Mouse (Mus musculus) limb, embryonic 11.5 days (tissue): ENCODE data around the gene Sqstm1. TPM values are rescaled to one million over a fixed set of nuclear protein-coding genes. Genes with fewer than 3 reads are reported as not detected.

Experiments used
- ATAC-seq: fragments of 200-750 bp; cut with Nextera tagmentation; 2 replicates; pipeline ENCODE4 v1.8.0; 2017; ENCODE audit warnings: low read depth; ENCODE audit not compliant: insufficient number of reproducible peaks, low FRiP score, low TSS enrichment
- DNase-seq: peaks from one replicate; pipeline ENCODE4 v3.0.0-alpha.2; 2015; ENCODE audit warnings: low spot score
- H3K27ac ChIP-seq: fragments of 300-500 bp; sonication (generic); replicated peaks from 2 replicates; pipeline ENCODE4 v1.5.1; 2014; ENCODE audit warnings: low read depth, mild to moderate bottlenecking, low read length
- H3K27me3 ChIP-seq: fragments of 300-500 bp; sonication (generic); 2 replicates; pipeline ENCODE4 v1.6.1; 2014; ENCODE audit warnings: mild to moderate bottlenecking, low read length, mixed read lengths; ENCODE audit not compliant: control insufficient read depth, insufficient read depth
- H3K36me3 ChIP-seq: fragments of 300-500 bp; sonication (generic); 2 replicates; pipeline ENCODE4 v1.6.1; 2014; ENCODE audit warnings: mild to moderate bottlenecking, low read length, moderate library complexity, mixed read lengths; ENCODE audit not compliant: control insufficient read depth, insufficient read depth
- H3K4me1 ChIP-seq: fragments of 300-500 bp; sonication (generic); 2 replicates; pipeline ENCODE4 v1.6.1; 2014; ENCODE audit warnings: low read length, mixed read lengths; ENCODE audit not compliant: control insufficient read depth, insufficient read depth
- H3K4me2 ChIP-seq: fragments of 300-500 bp; sonication (generic); 2 replicates; pipeline ENCODE4 v1.6.1; 2014; ENCODE audit warnings: low read depth, mild to moderate bottlenecking, moderate library complexity; ENCODE audit not compliant: severe bottlenecking
- H3K4me3 ChIP-seq: fragments of 300-500 bp; sonication (generic); 2 replicates; pipeline ENCODE4 v1.5.1; 2014; ENCODE audit warnings: low read depth, low read length
- H3K9ac ChIP-seq: fragments of 300-500 bp; sonication (generic); 2 replicates; pipeline ENCODE4 v1.6.1; 2014; ENCODE audit warnings: mild to moderate bottlenecking, low read length
- H3K9me3 ChIP-seq: fragments of 300-500 bp; sonication (generic); 2 replicates; pipeline ENCODE4 v1.6.1; 2016; ENCODE audit warnings: low read length; ENCODE audit not compliant: control insufficient read depth
- WGBS: fragments of 180-500 bp; shearing (Covaris S2); extraction: QIAGEN DNeasy Blood & Tissue Kit; methylation state at CpG from one replicate; pipeline ENCODE4 v1.1.7; 2014; 5-methylcytosine and 5-hydroxymethylcytosine counted together
- polyA plus RNA-seq: library from polyadenylated mRNA; unstranded; fragments of >200 nt; fragmentation: Nextera tagmentation; extraction: Ambion mirVana; gene quantifications from 2 replicates; pipeline ENCODE4 v1.2.1, GENCODE M21; 2014

Sqstm1 gene
- polyA plus RNA-seq, 1 experiment from 2014 or later = 133 TPM

DNA sequence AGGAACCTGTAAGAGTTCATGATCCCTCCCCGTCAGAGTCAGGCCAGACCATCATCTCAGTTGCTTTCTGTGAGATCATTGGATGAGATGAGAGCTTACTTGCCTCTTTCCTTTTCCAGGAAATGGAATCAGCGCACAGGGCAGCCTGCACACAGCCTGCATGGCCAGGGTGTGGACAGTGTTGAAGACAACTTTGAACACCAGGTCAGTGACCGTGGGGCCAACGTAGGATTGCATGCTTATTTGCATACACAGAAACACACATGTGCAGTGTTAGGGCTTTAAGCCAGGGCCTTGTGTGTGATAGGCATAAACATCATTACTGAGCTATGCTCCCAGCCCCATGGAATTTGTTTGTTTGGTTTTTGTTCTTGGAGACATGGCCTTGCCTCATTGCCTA lies 13.1 kb downstream of the Sqstm1 start:
- no peak for ATAC-seq
- Histone ChIP-seq H3K27me3 (no peaks in the 10 kb centered on the region), H3K9ac (no peak overlapping the region), H3K4me2 (no peak overlapping the region), H3K4me1 (no peaks in the 10 kb centered on the region), H3K27ac (no peak overlapping the region), H3K36me3 (peaks cover 35% of the 10 kb centered on the region), H3K4me3 (no peak overlapping the region), H3K9me3 (no peaks in the 10 kb centered on the region)
- no peak for DNase-seq
- 87% methylated on average over 4 of the region's 4 CpGs for WGBS

DNA sequence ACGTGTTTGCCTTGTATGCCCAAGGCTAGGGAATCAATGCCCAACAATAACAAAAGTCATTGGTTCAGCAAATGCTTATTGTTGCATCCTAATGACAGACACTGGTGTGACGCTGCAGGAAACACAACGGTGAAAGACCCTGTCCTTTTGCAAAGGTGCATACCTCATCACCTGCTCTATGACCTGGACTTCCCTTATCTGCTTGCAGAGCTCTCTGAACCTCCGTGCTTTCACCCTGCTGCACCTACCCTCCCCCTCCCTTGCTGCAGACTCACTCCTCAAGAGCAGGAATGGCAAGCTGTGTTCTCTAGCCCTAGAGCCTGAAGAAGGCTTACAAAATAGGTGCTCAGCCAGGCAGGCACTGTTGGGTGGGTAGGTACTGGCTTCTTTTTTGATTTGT lies 15.8 kb downstream of the Sqstm1 start:
- Histone ChIP-seq H3K9ac (no peak overlapping the region), H3K9me3 (no peaks in the 10 kb centered on the region), H3K4me2 (no peak overlapping the region), H3K4me3 (no peak overlapping the region), H3K36me3 (peaks cover 10% of the 10 kb centered on the region), H3K27me3 (no peaks in the 10 kb centered on the region), H3K4me1 (no peaks in the 10 kb centered on the region), H3K27ac (no peak overlapping the region)
- no peak for DNase-seq
- WGBS = 80% methylated on average over 4 of the region's 4 CpGs
- ATAC-seq = no peak

GRCm38 (mm10) chr11:50194070-50194469 lies 16.6 kb downstream of the Sqstm1 start:
- H3K27me3 ChIP-seq = no peaks in the 10 kb centered on the region
- H3K4me3 ChIP-seq = no peak overlapping the region
- no peak overlapping the region for H3K4me2 ChIP-seq
- no peak overlapping the region for H3K27ac ChIP-seq
- WGBS = 77% methylated on average over 7 of the region's 7 CpGs
- no peaks in the 10 kb centered on the region for H3K9me3 ChIP-seq
- no peak overlapping the region for H3K9ac ChIP-seq
- ATAC-seq (no peak), DNase-seq (no peak)
- H3K4me1 ChIP-seq = no peaks in the 10 kb centered on the region
- H3K36me3 ChIP-seq = peaks cover 4% of the 10 kb centered on the region

- no peak for DNase-seq
- H3K36me3 ChIP-seq = peaks cover 4% of the 10 kb centered on the region
- 88% methylated on average over 3 of the region's 3 CpGs for WGBS
Observed at GRCm38 (mm10) chr11:50192278-50192677, 18.3 kb downstream of the Sqstm1 start.

DNA sequence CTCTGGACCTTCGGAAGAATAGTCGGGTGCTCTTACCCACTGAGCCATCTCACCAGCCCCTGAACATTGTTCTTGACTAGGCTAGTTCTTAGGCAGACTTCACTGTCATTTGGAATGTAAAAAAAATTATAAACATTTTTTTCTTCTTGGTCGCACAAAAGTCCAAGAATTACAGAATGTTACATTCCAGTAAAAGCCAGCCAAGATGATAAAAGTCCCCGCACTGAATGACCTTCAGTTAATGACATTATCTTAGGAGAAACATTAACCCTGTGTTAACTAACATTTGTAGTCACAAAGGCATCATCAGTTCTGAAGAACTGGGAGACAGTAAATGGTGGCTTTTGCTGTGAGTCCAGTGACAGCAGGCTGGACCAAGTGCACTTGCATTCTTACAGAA lies 20.3 kb downstream of the Sqstm1 start:
- no peaks in the 10 kb centered on the region for H3K9me3 ChIP-seq
- no peak overlapping the region for H3K4me2 ChIP-seq
- ATAC-seq (no peak), DNase-seq (no peak)
- no peak overlapping the region for H3K9ac ChIP-seq
- no peaks in the 10 kb centered on the region for H3K27me3 ChIP-seq
- no peaks in the 10 kb centered on the region for H3K4me1 ChIP-seq
- H3K36me3 ChIP-seq = no peaks in the 10 kb centered on the region
- H3K4me3 ChIP-seq = no peak overlapping the region
- 93% methylated on average over 4 of the region's 4 CpGs for WGBS
- H3K27ac ChIP-seq = no peak overlapping the region

More at GRCm38 (mm10) chr11:50192278-50192677, 18.3 kb downstream of the Sqstm1 start:
- Histone ChIP-seq H3K4me2 (no peak overlapping the region), H3K9ac (no peak overlapping the region), H3K27ac (no peak overlapping the region), H3K4me3 (no peak overlapping the region), H3K27me3 (no peaks in the 10 kb centered on the region), H3K4me1 (no peaks in the 10 kb centered on the region), H3K9me3 (no peaks in the 10 kb centered on the region)
- no peak for ATAC-seq

DNA sequence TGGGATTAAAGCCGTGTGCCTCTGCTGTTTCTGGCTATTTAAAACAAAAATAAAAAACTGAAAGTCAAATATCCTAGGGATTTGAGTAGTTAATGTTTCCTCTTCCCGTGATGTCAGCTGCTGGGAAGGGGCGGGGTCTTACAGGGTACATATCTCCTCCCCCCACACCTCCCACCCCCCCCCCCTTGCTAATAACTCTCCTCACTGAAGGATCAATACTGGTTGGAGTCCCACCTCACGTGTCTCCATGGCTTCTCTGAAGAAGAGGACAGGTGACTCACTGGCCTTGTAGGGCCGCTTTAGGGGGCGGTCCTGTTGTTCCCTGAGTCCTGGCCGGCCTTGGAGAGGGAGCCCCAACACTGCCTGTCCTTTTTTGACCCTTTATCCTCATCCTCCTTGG lies 21.9 kb downstream of the Sqstm1 start:
- Histone ChIP-seq H3K4me2 (no peak overlapping the region), H3K36me3 (no peaks in the 10 kb centered on the region), H3K27ac (no peak overlapping the region), H3K4me3 (no peak overlapping the region), H3K9me3 (no peaks in the 10 kb centered on the region), H3K27me3 (no peaks in the 10 kb centered on the region), H3K9ac (no peak overlapping the region), H3K4me1 (no peaks in the 10 kb centered on the region)
- 77% methylated on average over 7 of the region's 7 CpGs for WGBS
- ATAC-seq (no peak), DNase-seq (no peak)

DNA sequence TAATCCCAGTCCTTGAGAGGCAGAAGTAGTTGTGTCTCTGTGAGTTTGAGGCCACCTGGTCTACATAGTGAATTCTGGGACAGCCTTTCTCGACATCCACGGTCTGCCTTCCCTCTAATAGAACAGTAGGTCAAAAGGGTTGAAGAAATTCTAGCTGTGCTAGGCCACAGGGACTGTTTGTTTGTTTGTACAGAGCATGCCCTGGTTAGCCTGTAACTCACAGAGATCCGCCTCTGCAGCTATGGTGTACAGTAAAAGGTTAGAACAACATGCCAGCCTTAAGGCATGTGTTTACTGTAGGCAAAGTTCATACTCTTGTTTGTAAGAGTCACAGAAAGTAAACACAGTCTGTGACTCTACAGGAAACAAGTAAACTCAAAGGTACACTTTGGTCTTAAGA lies 25.8 kb downstream of the Sqstm1 start:
- Histone ChIP-seq H3K36me3 (0 out of 2 replicates have a peak, but pooled peaks cover 3% of the 10 kb centered on the region), H3K4me3 (no peak overlapping the region), H3K9ac (no peak overlapping the region), H3K4me1 (no peaks in the 10 kb centered on the region), H3K9me3 (no peaks in the 10 kb centered on the region), H3K4me2 (no peak overlapping the region), H3K27me3 (no peaks in the 10 kb centered on the region), H3K27ac (no peak overlapping the region)
- ATAC-seq = no peak
- 88% methylated on average over 3 of the region's 3 CpGs for WGBS
- DNase-seq = no peak

- no peak for ATAC-seq
- DNase-seq = no peak
Observed at GRCm38 (mm10) chr11:50182702-50183101, 27.9 kb downstream of the Sqstm1 start.

DNA sequence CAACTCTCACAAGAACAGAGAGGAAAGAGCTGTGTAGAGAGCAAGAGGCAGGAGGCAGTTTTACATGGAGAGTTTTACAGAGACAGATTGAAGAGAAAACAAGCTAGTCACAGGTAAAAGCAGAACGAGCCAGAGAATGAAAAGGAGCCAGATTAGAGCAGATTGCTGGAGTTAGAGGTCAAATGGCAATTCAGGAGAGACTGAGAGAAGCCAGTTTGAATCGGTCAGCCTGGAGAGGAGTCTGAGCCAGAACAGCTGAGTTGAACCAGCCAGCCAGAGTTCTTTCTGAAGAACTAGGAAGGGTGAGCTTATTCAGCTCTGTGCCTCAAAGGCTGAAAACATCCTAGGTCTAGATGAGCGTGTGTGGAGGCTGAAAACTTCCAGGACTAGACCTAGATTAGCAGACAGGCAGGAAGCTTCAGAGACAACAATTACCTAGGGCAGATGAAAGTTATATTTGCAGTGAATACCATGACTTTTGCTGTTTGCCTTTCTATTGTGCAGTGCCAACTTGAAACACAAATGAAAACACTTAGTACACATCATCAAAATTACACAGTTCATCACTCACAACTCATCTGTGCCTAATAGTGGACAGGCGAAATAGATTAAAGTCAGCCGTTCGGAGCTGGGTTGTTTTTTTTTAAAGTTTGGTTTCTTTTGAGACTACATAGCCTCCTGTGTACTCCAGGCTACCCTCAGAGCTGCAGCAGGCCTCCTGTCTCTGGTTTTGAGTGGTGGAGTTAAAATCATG lies 30.0 kb downstream of the Sqstm1 start:
- Histone ChIP-seq H3K27me3 (no peaks in the 10 kb centered on the region), H3K4me1 (no peaks in the 10 kb centered on the region), H3K4me2 (no peak overlapping the region), H3K9ac (no peak overlapping the region), H3K9me3 (no peaks in the 10 kb centered on the region), H3K36me3 (peaks cover 6% of the 10 kb centered on the region; the same call in 1 of the 2 replicates), H3K27ac (no peak overlapping the region), H3K4me3 (no peak overlapping the region)
- ATAC-seq (no peak), DNase-seq (no peak)
- WGBS = 79% methylated on average over 6 of the region's 6 CpGs

More at GRCm38 (mm10) chr11:50182702-50183101, 27.9 kb downstream of the Sqstm1 start:
- Histone ChIP-seq H3K4me1 (no peaks in the 10 kb centered on the region), H3K27me3 (no peaks in the 10 kb centered on the region), H3K36me3 (peaks cover 3% of the 10 kb centered on the region; the same call in 1 of the 2 replicates), H3K4me2 (no peak overlapping the region), H3K4me3 (no peak overlapping the region), H3K27ac (no peak overlapping the region), H3K9ac (no peak overlapping the region), H3K9me3 (no peaks in the 10 kb centered on the region)
- WGBS = 86% methylated on average over 4 of the region's 4 CpGs
